Mouse (Mus musculus) brain, embryonic 14.5 days (tissue): ENCODE results near the gene Mrpl58.

Experiments used
- CTCF ChIP-seq: fragments of 200-500 bp; IDR thresholded peaks from 2 replicates; pipeline ENCODE4 v1.5.1; 2012; ENCODE audit warnings: inconsistent platforms, mild to moderate bottlenecking, moderate library complexity, borderline replicate concordance; ENCODE audit not compliant: insufficient read depth, insufficient read length; ENCODE audit errors: extremely low read depth
- POLR2A ChIP-seq: fragments of 200-500 bp; IDR thresholded peaks from 2 replicates; pipeline ENCODE4 v1.6.1; 2012; ENCODE audit warnings: mild to moderate bottlenecking, inconsistent platforms, borderline replicate concordance; ENCODE audit not compliant: poor library complexity, insufficient read depth, insufficient read length, severe bottlenecking; ENCODE audit errors: extremely low read depth

- no peak for TF ChIP-seq POLR2A
- no peak for TF ChIP-seq CTCF
Measured at GRCm38 (mm10) chr11:115370368-115370767, 33.2 kb upstream of the Mrpl58 start.
